Mouse (Mus musculus) embryonic facial prominence, embryonic 10.5 days (tissue): ENCODE data around the gene Irs3. TPM values are rescaled to one million over a fixed set of nuclear protein-coding genes. Genes with fewer than 3 reads are reported as not detected.

Experiments used
- polyA plus RNA-seq: library from polyadenylated mRNA; unstranded; fragments of >200 nt; fragmentation: Nextera tagmentation; extraction: Ambion mirVana; gene quantifications from 2 replicates; pipeline ENCODE4 v1.2.1, GENCODE M21; 2016

The Irs3 gene
- polyA plus RNA-seq, 1 experiment from 2014 or later, result 0.16 TPM

Other genes starting within 250 kb of the Irs3 start
- gene Zan, start 168.7 kb downstream of the Irs3 start, polyA plus RNA-seq, result 0.11 and 0.16 TPM in 2 replicates
- gene Pop7, start 143.2 kb downstream of the Irs3 start, polyA plus RNA-seq, result 55.3 and 59.9 TPM in 2 replicates
- 15.2 and 15.3 TPM in 2 replicates for gene Gigyf1, start 127.2 kb downstream of the Irs3 start, polyA plus RNA-seq
- 2.1 and 2.3 TPM in 2 replicates for gene Epo, start 112.5 kb downstream of the Irs3 start, polyA plus RNA-seq
- 276 and 281 TPM in 2 replicates for gene Gnb2, start 112.2 kb downstream of the Irs3 start, polyA plus RNA-seq
- gene Actl6b, start 92.2 kb downstream of the Irs3 start, polyA plus RNA-seq, result 4.5 and 5.4 TPM in 2 replicates
- 1.7 and 2.2 TPM in 2 replicates for gene Tfr2, start 75.9 kb downstream of the Irs3 start, polyA plus RNA-seq
- 15.9 and 17.2 TPM in 2 replicates for gene Mospd3, start 44.7 kb downstream of the Irs3 start, polyA plus RNA-seq
- 122 and 128 TPM in 2 replicates for gene Pcolce, start 31.9 kb downstream of the Irs3 start, polyA plus RNA-seq
- 0.17 and 0.36 TPM in 2 replicates for gene Fbxo24, start 16.7 kb downstream of the Irs3 start, polyA plus RNA-seq
- 36.7 and 46.5 TPM in 2 replicates for gene Lrch4, start 16.6 kb downstream of the Irs3 start, polyA plus RNA-seq
- 14.2 and 14.6 TPM in 2 replicates for gene Gm20605, start 16.5 kb downstream of the Irs3 start, polyA plus RNA-seq
- 9.0 and 9.2 TPM in 2 replicates for gene Sap25, start 4.4 kb downstream of the Irs3 start, polyA plus RNA-seq
- 21.3 and 23.0 TPM in 2 replicates for gene Agfg2, start 39.0 kb upstream of the Irs3 start, polyA plus RNA-seq
- 3.0 and 3.6 TPM in 2 replicates for gene Nyap1, start 95.9 kb upstream of the Irs3 start, polyA plus RNA-seq
- gene Tsc22d4, start 100.0 kb upstream of the Irs3 start, polyA plus RNA-seq, result 89.8 and 94.3 TPM in 2 replicates
- gene Ppp1r35, start 133.1 kb upstream of the Irs3 start, polyA plus RNA-seq, result 47.9 and 49.1 TPM in 2 replicates
- gene Mepce, start 141.9 kb upstream of the Irs3 start, polyA plus RNA-seq, result 9.1 and 11.5 TPM in 2 replicates
- gene Zcwpw1, start 142.1 kb upstream of the Irs3 start, polyA plus RNA-seq, result 14.5 and 17.5 TPM in 2 replicates
- 0.28 and 0.79 TPM in 2 replicates for gene Pilra, start 190.6 kb upstream of the Irs3 start, polyA plus RNA-seq
- 0.16 TPM in 1 of 2 replicates, not detected in the other for gene Pilrb1, start 212.4 kb upstream of the Irs3 start, polyA plus RNA-seq
- not detected in 2 replicates for gene Pilrb2, start 226.1 kb upstream of the Irs3 start, polyA plus RNA-seq